Mouse (Mus musculus): ENCODE data around the gene Dcps.
"Not testable (repeated sequence)": the region's sequence is repeated elsewhere in the genome, so short reads cannot be mapped to it uniquely, and the experiment has no call there.

Gene Dcps

DNA sequence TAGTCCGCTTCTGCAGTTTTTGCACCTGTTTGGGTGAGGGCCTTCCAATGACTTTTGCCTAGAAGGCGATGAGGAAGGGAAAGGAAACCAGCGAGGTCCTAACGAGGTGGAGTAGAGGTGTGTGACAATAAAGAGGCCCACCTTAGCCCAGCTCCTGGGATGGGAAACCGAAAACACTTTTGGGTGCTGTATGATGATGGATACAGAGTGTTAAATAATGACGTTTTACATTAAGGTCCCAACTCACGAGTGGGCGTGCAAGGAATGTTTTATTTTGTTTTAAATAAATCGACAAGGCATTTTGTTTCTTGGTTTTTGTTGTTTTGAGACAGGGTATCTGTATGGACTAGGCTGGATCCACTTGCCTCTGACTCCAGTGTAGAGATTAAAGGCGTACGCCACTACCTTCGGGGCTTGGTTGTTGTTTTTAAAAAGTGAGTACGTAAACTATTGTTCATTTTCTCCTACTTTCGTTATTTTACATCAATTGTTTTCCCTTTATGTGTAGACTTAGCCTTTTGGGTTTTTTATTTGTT is 331 bp upstream of the Dcps start:
- DNase-seq (ENCODE audit: low read depth, low spot score): no peak

DNA sequence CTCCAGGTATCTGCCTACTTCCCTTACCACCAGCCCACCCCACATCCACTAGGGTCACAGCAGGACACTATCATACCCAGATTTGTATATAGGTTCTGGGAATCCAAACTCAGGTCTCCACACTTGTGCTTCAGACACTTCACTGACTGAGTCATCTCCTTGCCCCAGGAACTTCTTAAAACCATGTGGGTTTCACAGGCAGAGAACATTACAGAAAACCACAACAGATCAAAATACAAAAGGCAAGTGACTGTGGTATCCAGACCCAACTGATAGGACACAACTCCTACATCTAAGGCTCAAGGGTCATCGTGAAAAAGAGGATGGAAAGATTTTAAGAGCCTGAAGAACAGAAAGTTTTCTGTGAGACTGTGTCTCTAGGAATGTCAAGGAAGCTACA is 2.5 kb downstream of the Dcps start:
- DNase-seq (ENCODE audit: low read depth, low spot score): no peak

DNA sequence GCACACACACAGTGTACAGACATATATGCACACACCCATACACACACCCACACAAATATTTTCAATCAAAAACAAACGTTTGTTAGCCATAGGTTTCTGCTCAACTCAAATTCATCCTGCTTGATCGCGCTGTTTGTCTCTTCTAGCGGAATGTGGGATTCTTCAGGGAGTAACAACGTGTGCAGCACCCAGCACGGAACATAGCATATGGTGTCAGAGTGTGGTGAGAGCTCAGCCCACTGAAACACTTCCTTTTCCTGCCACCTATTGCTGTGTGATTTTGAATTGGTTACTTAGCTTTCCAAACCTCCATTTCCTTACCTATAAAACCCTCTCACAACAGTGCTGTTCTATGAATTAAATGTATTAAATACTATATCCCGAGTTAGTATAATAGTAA is 5.8 kb downstream of the Dcps start:
- no peak for DNase-seq (ENCODE audit: low read depth, low spot score)

DNA sequence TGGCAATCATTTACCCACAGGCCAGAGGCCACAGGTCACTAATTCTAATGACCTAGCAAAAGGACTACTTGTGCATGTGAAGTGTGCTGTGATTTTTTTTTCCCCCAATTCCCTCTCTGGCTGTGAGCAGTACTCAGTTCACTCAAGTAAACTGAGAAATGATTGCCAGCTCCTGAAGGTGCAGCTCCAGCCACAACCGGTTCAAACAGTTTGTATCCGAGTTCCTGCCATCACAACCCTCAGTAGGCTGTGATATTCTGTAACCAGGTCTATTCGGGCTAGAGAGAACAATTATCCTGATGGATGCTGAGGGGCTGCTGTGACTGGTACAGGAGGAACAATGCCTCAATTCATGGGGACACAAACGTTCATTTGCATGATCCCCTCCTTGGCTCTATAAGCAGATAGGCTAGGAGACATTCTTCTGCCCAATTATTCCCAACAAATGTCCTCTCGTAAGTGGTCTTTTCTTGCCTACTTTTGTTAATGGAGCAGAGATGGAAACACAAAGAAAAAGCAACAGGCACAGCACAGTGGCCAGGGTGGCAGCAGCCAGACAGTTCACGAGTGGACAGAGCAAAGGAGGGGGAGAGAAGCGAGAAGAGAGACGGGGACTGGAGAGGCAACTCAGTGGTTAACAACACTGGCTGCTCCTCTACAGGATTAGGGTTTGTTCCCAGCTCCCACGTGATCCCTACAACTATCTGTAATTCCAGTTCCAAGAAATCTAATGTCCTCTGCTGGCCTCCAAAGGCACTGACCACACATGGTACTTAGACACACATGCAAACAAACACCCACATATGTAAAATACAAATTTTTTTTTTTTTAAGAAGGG is 8.8 kb downstream of the Dcps start:
- no peak for DNase-seq (ENCODE audit: low read depth, low spot score)

DNA sequence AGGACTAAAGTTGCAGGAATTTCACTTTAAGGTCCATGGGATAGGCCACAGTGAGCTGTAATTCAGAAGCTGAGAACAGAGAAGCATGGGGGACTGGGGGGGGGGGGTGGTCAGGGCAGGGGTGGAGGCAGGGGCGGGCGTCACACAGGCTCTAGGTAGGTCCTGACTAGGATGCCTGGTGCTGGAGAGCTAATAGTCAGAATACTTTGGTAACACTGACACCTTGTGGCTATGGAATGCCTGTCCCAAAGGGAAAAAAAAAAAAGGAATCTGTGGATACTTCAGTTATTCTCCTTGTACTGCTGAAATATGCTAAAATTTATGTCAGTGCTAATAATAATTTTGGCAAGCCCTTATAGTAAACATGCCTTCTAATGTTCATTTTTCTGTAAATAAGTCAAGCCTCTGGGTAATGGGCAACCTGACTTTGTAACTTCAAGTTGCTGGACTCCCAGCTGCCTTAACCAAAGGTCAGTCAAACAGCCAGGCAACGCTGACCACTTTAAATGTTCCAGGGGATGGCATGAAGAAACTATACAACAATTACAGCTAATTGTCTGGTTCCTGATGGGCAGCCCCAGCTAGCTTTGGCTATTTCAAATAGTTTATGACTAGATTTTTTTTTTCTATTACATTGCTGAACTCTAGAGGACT is 9.6 kb downstream of the Dcps start:
- DNase-seq (ENCODE audit: low read depth, low spot score): peak; percentile 46

DNA sequence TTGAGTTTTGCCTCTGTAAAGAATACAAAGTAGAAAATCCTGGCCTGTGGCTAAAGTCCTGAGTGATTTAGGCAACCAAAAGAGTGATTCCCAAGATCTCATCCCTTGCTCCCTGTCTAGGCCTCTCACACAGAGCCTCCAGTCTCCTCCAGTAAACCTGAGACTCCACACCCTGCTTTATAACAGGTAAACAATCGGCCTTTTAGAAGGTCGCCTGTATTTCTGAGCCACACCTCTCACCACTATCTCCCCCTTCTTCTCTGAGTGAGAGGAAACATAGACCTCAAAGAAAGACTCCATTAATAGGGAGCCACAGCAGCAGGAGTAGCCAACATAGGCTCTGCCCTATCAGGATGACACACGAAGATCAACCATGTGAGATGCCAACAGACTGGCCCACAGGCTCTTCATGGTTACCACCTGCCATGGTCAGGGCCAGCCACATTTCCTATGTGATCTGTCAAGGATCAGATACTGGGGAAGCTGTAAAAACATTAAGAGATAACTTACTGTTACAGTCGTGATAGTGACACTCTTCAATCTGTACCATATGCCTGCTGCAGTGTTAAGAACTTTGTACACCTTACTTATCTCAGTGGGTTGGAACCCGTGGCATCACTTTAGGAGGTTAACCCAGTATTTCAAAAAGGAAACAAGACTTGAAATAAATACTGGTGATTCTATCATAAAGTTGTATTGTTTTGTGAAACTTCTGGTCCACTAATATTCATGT is 11.6 kb downstream of the Dcps start:
- no peak for DNase-seq (ENCODE audit: low read depth, low spot score)

DNA sequence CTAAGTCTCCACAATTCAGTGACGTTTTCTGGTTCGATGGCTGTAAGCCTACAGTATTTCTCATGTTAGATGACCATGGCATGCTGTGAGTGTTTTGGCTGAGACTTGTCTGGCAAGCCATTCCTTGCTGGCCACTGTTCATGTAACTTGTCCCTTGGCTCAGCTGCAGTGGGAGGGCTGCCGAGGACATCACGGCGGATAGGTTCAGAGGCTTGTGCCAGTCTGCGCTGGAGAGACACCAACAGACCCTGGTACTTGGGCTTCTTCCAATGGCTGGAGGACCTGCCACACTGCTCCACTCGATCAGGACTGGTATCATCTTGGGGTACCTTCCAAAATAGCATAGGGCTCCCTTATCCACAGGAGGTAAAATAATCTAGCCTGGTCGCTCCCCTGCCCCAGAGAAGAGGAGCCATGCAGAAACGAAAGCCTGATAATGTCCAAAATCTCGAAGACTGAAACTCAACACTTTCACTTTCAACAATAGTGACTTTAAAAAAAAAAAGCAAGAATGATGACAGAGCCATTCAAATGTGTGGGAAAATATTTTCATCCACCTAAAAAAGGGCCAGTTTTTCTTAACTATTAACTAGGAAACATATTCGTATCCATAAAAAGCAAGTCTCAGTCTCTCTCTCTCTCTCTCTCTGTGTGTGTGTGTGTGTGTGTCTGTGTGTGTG is 12.7 kb downstream of the Dcps start:
- DNase-seq (ENCODE audit: low read depth, low spot score): no peak

DNA sequence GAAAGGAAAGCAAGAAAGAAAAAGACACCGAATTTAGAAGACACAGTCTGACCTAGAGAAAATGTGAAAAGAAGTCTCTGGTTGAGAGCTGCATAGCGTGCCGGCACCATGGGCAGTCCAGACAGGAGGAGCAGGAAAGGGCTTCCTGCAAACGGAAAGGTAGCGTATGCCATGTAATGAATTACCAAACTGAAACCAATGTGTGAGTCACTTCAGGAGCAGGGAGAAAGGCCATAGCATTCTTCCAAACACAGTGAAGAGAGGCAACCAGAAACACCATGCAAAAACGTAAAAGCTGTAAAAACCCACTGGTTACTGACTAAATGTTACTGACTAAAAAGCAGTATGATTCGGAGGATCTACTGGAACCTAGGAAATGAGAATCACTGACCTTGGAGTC is 14.1 kb downstream of the Dcps start:
- no peak for DNase-seq (ENCODE audit: low read depth, low spot score)

DNA sequence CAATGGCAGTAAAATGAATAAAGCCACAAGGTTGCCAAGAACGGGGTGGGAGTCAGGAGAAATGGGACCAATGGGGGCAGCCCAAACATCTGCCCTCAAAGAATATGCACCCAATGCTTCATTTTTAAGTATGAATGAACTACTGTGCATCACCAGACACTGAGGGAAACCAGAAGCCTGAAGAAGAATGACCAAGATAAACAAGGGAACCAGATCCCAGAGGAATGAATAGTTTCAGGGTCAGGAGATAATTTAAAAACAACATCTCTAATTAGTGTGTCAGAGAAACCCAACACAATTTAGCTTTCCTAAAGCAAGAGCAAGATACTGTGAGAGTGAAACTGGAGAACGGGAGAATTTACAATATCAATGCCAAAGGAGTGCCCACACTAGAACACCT is 15.2 kb downstream of the Dcps start:
- DNase-seq (ENCODE audit: low read depth, low spot score): no peak

DNA sequence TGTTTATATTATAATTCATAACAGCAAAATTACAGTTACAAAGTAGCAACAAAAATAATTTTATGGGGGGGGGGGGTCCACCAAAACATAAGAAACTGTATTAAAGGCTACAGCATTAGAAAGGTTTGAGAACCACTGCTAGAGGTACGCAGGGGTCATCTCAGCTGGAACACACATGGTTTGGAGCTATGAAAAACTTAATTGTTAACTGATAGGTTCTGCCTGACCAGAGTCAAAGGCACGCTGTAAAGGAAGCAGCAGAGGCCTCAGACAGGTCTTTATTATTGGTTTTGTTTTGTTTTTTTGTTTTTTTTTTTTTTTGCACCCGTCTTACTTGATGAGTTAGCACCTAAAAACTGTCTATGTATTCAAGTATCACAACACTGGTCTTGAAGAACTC is 17.4 kb downstream of the Dcps start:
- no peak for DNase-seq (ENCODE audit: low read depth, low spot score)

DNA sequence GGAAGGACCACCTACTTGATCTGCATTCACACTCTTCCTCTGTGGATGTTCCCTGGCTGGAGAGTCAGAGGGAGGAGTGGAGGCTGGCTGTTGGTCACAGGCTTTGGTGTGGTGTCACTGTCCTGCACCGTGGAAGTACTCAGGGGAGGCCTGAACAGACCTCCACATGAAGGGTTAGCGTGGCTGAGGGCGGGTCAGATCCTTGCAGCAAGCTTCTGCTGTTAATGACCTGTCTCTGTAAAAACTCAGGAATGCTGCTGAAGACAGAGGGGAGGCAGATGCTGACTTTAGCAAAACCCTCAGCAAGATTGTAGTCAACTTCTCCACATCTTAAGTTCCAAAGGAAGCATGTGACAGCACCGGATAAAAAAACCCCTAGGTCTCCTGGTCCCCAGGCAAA is 19.0 kb downstream of the Dcps start:
- DNase-seq (ENCODE audit: low read depth, low spot score): no peak

DNA sequence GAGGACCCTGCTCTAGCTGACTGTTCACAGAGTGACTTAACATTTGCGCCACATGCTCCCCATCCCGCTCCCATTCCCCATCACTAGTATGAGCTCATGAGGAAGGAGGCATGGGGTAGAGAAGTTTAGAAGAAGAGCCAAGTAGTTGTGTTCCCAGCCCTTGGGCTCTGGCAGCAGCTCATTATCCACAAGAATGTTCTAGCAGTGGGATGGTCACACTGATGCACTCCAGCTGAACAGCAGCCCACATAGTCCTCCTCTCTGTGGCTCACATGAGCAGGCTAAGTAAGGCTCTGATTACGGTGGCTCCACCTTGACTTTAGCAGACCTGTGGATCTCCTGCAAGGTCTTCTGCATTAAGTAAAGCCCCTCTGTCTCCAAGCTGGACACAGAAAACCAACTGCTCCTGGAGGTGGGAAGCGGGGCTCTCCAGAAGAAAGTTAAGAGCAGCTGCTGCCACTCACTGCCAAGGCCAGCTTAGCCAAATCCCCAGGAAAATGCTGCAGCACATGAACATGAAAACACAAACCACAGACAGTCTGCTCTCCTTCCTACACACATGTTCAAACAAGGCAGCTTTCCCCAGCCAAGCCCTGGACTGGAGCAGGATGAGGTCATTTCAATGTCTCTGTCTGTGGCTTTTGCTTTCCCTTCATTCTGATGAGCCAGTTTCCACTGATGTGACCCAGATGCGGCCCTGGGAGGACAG is 19.7 kb downstream of the Dcps start:
- no peak for DNase-seq (ENCODE audit: low read depth, low spot score)

DNA sequence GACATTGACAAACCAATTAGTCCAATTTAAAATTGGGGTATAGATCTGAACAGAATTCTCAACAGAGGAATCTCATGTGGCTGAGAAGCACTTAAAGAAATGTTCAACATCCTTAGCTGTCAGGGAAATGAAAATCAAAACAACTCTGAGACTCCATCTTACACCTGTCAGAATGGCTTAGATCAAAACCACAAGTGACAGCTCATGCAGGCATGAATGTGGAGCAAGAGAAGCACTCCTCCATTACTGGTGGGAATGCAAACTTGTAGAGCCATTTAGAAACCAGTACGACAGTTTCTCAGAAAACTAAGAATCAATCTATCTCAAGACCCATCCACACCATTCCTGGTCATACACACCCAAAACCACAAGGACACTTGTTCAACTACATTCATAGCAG is 22.9 kb downstream of the Dcps start:
- no peak for DNase-seq (ENCODE audit: low read depth, low spot score)

DNA sequence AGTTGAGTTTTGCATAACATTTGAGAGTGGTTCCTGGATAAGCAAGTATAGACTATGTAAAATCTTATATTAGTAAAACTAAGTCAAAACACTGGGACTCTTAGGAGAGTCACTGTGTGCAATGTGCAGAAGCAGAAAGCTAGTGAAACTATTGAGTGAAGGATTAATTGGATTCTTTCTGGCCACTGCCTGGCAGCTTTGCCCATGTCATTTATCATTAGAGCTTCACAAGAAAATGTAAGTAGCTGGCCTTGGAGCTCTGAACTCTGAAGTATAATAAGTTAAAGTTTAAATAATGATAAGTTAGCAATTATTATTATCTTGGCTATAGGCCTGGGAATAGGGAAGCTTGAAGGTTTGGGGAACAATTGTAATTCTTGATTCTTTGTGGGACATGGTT is 27.0 kb downstream of the Dcps start:
- DNase-seq (ENCODE audit: low read depth, low spot score): not testable (repeated sequence)

DNA sequence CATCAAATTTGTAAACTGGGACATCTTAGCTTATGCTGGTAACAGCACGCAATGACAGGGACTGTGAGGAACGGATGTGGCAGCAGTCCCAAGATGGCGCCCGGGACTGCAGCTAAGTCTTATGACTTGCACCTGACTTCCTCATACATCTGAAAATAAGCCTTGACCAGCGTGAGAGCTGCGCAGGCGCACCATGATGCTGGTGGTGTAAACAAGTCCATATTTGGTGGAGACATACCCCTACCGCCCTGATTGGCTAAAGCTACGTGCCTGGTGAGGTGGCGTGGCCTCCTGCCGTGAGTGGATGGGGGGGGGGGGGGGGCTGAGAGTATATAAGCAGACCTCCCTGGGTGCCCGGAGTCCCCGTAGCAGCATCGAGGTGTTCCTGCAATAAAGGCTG is 28.6 kb downstream of the Dcps start:
- DNase-seq (ENCODE audit: low read depth, low spot score): not testable (repeated sequence)

DNA sequence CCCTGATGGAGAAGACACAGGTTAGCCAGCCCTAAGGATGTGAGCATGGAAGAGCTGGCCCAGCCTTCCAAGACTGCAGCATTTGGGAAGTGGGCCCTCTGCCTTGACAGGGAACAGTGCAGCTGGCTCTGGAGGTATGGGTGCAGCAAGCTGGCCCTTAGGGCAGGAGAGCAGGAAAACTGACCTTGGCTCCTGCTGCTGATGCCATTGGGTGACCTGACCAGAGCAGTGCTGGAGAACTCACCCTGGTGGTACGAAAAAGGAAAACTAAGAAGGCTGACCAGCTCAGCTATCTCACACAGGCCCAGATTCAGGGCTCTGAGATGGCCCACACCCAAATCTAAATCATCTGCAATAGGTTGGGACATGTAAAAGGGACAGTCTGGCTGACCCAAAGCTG is 30.0 kb downstream of the Dcps start:
- no peak for DNase-seq (ENCODE audit: low read depth, low spot score)

DNA sequence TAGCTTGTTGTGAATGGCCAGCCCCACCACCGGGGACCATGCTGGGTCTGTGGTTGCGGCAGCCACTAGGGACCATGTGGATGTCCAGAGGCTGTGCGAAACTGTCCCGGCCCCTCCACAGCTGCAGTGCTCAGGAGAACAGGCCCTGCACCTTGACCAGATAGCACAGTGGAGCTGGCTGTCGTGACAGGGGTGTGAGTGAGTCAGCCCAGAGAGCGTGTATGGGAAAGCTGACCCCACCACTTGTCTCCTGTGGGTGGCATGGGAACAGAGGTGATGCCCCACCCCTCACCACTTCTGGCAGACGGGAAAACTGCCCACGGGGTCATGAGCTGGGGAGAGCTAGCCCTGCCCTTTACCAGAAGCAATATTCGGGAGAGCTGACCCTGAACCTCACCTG is 30.7 kb downstream of the Dcps start:
- DNase-seq (ENCODE audit: low read depth, low spot score): no peak

DNA sequence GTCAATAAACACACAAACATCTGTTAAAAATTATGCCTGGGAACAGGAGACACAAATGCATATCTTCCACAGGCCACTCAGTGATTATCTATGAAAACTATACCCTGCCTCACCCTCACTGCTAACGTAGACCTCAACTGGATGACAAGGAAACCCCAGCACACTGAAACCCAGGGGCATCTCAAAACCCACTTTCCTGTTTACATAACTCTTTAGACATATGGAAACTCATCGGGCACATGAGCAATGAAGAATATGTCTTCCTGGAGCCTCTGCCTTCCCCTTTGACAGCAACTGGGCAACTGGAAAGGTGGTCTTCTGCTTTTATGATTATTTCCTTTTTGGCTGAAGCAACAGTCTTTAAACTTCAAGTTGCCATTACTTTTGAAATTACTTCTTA is 33.6 kb downstream of the Dcps start:
- DNase-seq (ENCODE audit: low read depth, low spot score): no peak

DNA sequence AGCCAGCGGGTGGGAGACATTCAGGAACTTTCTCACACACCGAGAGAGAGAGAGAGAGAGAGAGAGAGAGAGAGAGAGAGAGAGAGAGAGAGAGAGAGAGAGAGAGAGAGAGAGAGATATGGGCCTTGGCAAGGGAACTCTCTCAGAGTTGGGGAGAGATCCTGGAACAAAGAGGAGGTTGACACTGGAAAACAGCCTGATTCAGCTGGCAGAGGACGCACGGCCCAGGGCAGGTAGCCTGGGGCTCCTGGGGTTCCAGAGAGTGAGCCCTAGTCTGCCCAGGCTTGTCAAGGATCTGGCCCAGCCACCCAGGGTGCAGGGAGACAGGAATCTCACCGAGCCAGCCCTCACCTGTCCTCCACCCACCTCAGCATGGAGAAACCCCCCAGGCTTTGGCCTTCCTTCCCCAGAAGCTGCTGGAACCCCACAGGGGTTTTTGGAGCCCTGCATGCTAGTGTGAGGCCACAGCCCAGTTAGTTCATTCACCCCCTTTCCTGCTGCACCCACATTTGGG is 36.6 kb downstream of the Dcps start:
- no peak for DNase-seq (ENCODE audit: low read depth, low spot score)

DNA sequence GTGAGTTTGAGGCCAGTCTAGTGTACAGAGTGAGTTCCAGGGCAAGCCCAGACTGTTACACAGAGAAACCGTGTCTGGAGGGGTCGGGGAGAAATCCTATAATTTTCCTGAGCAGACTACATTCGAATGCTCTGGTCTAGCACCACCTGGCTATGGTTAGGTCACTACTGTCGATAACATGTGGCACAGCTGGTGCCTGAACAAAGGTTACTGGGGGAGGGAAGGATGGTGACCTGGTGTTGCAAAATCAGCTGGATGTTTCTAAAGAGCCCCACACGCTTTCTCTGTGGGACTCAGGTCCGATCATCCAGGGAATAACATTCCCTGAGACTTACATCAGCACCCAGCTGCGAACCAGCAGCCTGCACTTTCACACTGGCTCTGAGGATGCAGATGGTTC is 37.8 kb downstream of the Dcps start:
- DNase-seq (ENCODE audit: low read depth, low spot score): peak; percentile 8

DNA sequence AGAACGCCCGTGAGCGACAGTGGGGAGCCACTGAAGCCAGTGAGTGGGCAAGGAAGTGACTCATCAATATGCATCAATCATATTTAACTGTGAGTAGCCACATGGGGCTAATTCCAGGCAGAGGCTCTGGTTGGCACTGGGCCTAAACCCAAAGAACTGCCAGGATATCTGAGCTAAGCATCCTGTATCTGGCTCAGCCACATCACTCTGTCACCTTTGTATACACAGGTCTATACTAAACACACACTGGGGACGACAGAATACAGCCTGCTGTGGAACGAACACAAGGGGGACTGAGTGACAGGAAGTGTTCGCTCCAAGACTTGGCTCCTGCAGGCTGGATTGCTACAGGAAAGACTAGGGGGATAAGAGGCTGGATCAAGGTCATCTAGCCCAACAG is 40.3 kb downstream of the Dcps start:
- no peak for DNase-seq (ENCODE audit: low read depth, low spot score)
